Mouse (Mus musculus) neural tube, embryonic 14.5 days (tissue): ENCODE results near the gene Kcnj11. TPM values are rescaled to one million over a fixed set of nuclear protein-coding genes. Genes with fewer than 3 reads are reported as not detected.

ENCODE experiments used
- ATAC-seq: fragments of 200-750 bp; cut with Nextera tagmentation; 2 replicates; pipeline ENCODE4 v1.8.0; 2017; ENCODE audit warnings: low read depth, mild to moderate bottlenecking, moderate TSS enrichment, moderate library complexity
- H3K27ac ChIP-seq: fragments of 300-500 bp; sonication (generic); 2 replicates; pipeline ENCODE4 v1.5.1; 2014; ENCODE audit warnings: low read depth, mild to moderate bottlenecking, control low read depth, low read length, moderate library complexity, mixed read lengths
- H3K27me3 ChIP-seq: fragments of 300-500 bp; sonication (generic); 2 replicates; pipeline ENCODE4 v1.6.1; 2014; ENCODE audit warnings: low read length; ENCODE audit not compliant: control insufficient read depth, insufficient read depth
- H3K36me3 ChIP-seq: fragments of 300-500 bp; sonication (generic); 2 replicates; pipeline ENCODE4 v1.6.1; 2014; ENCODE audit warnings: low read length, mixed read lengths; ENCODE audit not compliant: control insufficient read depth, insufficient read depth
- H3K4me1 ChIP-seq: fragments of 300-500 bp; sonication (generic); 2 replicates; pipeline ENCODE4 v1.6.1; 2014; ENCODE audit warnings: low read length; ENCODE audit not compliant: control insufficient read depth, insufficient read depth
- H3K4me2 ChIP-seq: fragments of 300-500 bp; sonication (generic); 2 replicates; pipeline ENCODE4 v1.6.1; 2014; ENCODE audit warnings: mild to moderate bottlenecking, low read depth, low read length, control low read depth
- H3K4me3 ChIP-seq: fragments of 300-500 bp; sonication (generic); 2 replicates; pipeline ENCODE4 v1.5.1; 2014; ENCODE audit warnings: low read depth, low read length, control low read depth, mixed read lengths
- H3K9ac ChIP-seq: fragments of 300-500 bp; sonication (generic); replicated peaks from 2 replicates; pipeline ENCODE4 v1.6.1; 2014; ENCODE audit warnings: low read depth, mild to moderate bottlenecking, control low read depth, low read length, mixed read lengths
- H3K9me3 ChIP-seq: fragments of 300-500 bp; sonication (generic); 2 replicates; pipeline ENCODE4 v1.6.1; 2016; ENCODE audit warnings: low read length; ENCODE audit not compliant: control insufficient read depth
- WGBS: fragments of 180-500 bp; shearing (Covaris S2); extraction: QIAGEN DNeasy Blood & Tissue Kit; methylation state at CpG from one replicate; pipeline ENCODE4 v1.1.7; 2014; 5-methylcytosine and 5-hydroxymethylcytosine counted together
- polyA plus RNA-seq: library from polyadenylated mRNA; unstranded; fragments of >200 nt; fragmentation: Nextera tagmentation; extraction: Ambion mirVana; gene quantifications from 2 replicates; pipeline ENCODE4 v1.2.1, GENCODE M21; 2014

The Kcnj11 gene
- polyA plus RNA-seq, 1 experiment from 2014 or later = 1.7 TPM

GRCm38 (mm10) chr7:46047873-46048562 lies 52.5 kb downstream of the Kcnj11 start:
- Histone ChIP-seq H3K9ac (no peak overlapping the region), H3K4me3 (no peak overlapping the region), H3K4me2 (no peak overlapping the region), H3K36me3 (peaks cover 52% of the 10 kb centered on the region), H3K4me1 (no peaks in the 10 kb centered on the region), H3K27ac (no peak overlapping the region), H3K27me3 (no peaks in the 10 kb centered on the region), H3K9me3 (no peaks in the 10 kb centered on the region)
- WGBS = 95% methylated on average over 13 of the region's 13 CpGs
- no peak for ATAC-seq

GRCm38 (mm10) chr7:46045882-46046281 lies 54.7 kb downstream of the Kcnj11 start:
- no peaks in the 10 kb centered on the region for H3K9me3 ChIP-seq
- peaks cover 67% of the 10 kb centered on the region for H3K36me3 ChIP-seq
- no peaks in the 10 kb centered on the region for H3K4me1 ChIP-seq
- no peak overlapping the region for H3K27ac ChIP-seq
- 94% methylated on average over 11 of the region's 11 CpGs for WGBS
- no peak overlapping the region for H3K4me2 ChIP-seq
- ATAC-seq = no peak
- no peak overlapping the region for H3K9ac ChIP-seq
- no peak overlapping the region for H3K4me3 ChIP-seq
- no peaks in the 10 kb centered on the region for H3K27me3 ChIP-seq

GRCm38 (mm10) chr7:46044106-46044505 lies 56.5 kb downstream of the Kcnj11 start:
- 96% methylated on average over 10 of the region's 10 CpGs for WGBS
- Histone ChIP-seq H3K4me1 (no peaks in the 10 kb centered on the region), H3K27me3 (no peaks in the 10 kb centered on the region), H3K4me2 (no peak overlapping the region), H3K9me3 (no peaks in the 10 kb centered on the region), H3K9ac (no peak overlapping the region), H3K4me3 (no peak overlapping the region), H3K27ac (no peak overlapping the region), H3K36me3 (peaks cover 69% of the 10 kb centered on the region)
- no peak for ATAC-seq

Other genes starting within 250 kb of the Kcnj11 start
- gene Kdelr1, start 228.0 kb downstream of the Kcnj11 start, polyA plus RNA-seq = 67.9 and 98.6 TPM in 2 replicates
- 3.4 and 4.3 TPM in 2 replicates for gene Grin2d, start 222.4 kb downstream of the Kcnj11 start, polyA plus RNA-seq
- 0.37 TPM in 1 of 2 replicates, not detected in the other for gene Syngr4, start 204.1 kb downstream of the Kcnj11 start, polyA plus RNA-seq
- 4.0 and 4.8 TPM in 2 replicates for gene Tmem143, start 203.8 kb downstream of the Kcnj11 start, polyA plus RNA-seq
- 5.3 and 36.4 TPM in 2 replicates for gene Emp3, start 179.4 kb downstream of the Kcnj11 start, polyA plus RNA-seq
- gene Ccdc114, start 176.7 kb downstream of the Kcnj11 start, polyA plus RNA-seq = 3.8 and 4.0 TPM in 2 replicates
- 0.37 and 0.40 TPM in 2 replicates for gene Abcc6, start 70.5 kb downstream of the Kcnj11 start, polyA plus RNA-seq
- gene Nomo1, start 67.1 kb downstream of the Kcnj11 start, polyA plus RNA-seq = 26.0 and 28.5 TPM in 2 replicates
- 12.4 and 15.7 TPM in 2 replicates for gene Abcc8, start 79.3 kb upstream of the Kcnj11 start, polyA plus RNA-seq
- 1.3 and 1.6 TPM in 2 replicates for gene Ush1c, start 137.7 kb upstream of the Kcnj11 start, polyA plus RNA-seq
- gene Otog, start 140.2 kb upstream of the Kcnj11 start, polyA plus RNA-seq = not detected in 2 replicates